Mouse (Mus musculus) stomach, postnatal 0 days (tissue): ENCODE measurements at regions not wholly inside any gene's neighbourhood (a gene's known extent, or its start where the extent isn't known, plus 50 kb on each side); places are given as distances from the start of the nearest gene placed in this dataset.

Experiments
- CTCF ChIP-seq: IDR thresholded peaks from 2 replicates; pipeline ENCODE4 v1.5.1; 2016; ENCODE audit warnings: antibody characterized with exemption, low read depth, mild to moderate bottlenecking, moderate library complexity
- EP300 ChIP-seq: optimal IDR thresholded peaks from 2 replicates; pipeline ENCODE3; 2016; ENCODE audit warnings: antibody characterized with exemption

GRCm38 (mm10) chr13:112227766-112228165 lies 60.5 kb upstream of the Ankrd55 start:
- TF ChIP-seq CTCF (no peak), EP300 (no peak)
